10 mouse cellular contexts compared by ENCODE assay signal in genomic region chr11:69332713-69333253, GRCm38 (mm10). TPM values are rescaled to one million over a fixed set of nuclear protein-coding genes. Genes with fewer than 3 reads are reported as not detected.
DNase-seq lines count a peak whose midpoint lies in the region; ATAC-seq and TF ChIP-seq lines count a peak whose summit lies in the region.
"Had no signal": no experiment of that assay in that cellular context is flagged by ENCODE, and none has a peak within 500 bp of the region (broad histone marks: within the 10 kb centered on the region; RNA-seq: fewer than 3 reads in every experiment).

No protein-coding gene starts in this region.

- H3K79me2 ChIP-seq in myocyte (ENCODE audit: control insufficient read depth, insufficient read depth): no peaks in the 10 kb centered on the region

- H3K9ac ChIP-seq in kidney, embryonic 16.5 days (replicated peaks; ENCODE audit: low read length): peak overlapping the region; percentile 58; the same call in 1 of the 2 replicates
- H3K9ac ChIP-seq in embryonic facial prominence, embryonic 14.5 days (ENCODE audit: low read depth, low read length): 0 out of 2 replicates have a peak overlapping the region, but pooled peaks have one; percentile 67
- peak overlapping the region; percentile 54 for H3K9ac ChIP-seq in intestine, embryonic 15.5 days

- 19% methylated on average over 8 of the region's 8 CpGs for WGBS in kidney, embryonic 16.5 days
- 39% methylated on average over 8 of the region's 8 CpGs for WGBS in embryonic facial prominence, embryonic 14.5 days
- WGBS in intestine, embryonic 15.5 days: 22% methylated on average over 8 of the region's 8 CpGs

- peaks cover 22% of the 10 kb centered on the region for H3K4me1 ChIP-seq in kidney, embryonic 16.5 days (ENCODE audit: insufficient read depth, low read length)
- peaks cover 17% of the 10 kb centered on the region for H3K4me1 ChIP-seq in embryonic facial prominence, embryonic 14.5 days (ENCODE audit: control insufficient read depth, insufficient read depth, low read length)
- peaks cover 22% of the 10 kb centered on the region for H3K4me1 ChIP-seq in intestine, embryonic 15.5 days (replicated peaks)

- peak overlapping the region; percentile 64; the same call in 1 of the 2 replicates for H3K4me2 ChIP-seq in kidney, embryonic 16.5 days (replicated peaks; ENCODE audit: low read depth, low read length)
- peak overlapping the region; percentile 68 for H3K4me2 ChIP-seq in embryonic facial prominence, embryonic 14.5 days (ENCODE audit: low read depth, low read length)
- peak overlapping the region; percentile 83 for H3K4me2 ChIP-seq in intestine, embryonic 15.5 days (replicated peaks)
- H3K4me2 ChIP-seq in myocyte (ENCODE audit: low read depth): peak overlapping the region; percentile 47

- peak; percentile 33; the same call in 1 of the 2 replicates for ATAC-seq in kidney, embryonic 16.5 days (ENCODE audit: low FRiP score, low TSS enrichment)
- ATAC-seq in embryonic facial prominence, embryonic 14.5 days (ENCODE audit: low read depth): no peak
- peak; percentile 69 for ATAC-seq in intestine, embryonic 15.5 days
- no peak for ATAC-seq in CD4-positive, CD25-positive, alpha-beta regulatory T cell, adult 4 months

- peak overlapping the region; percentile 80 for H3K27ac ChIP-seq in kidney, embryonic 16.5 days (ENCODE audit: low read length)
- peak overlapping the region; percentile 53; the same call in 1 of the 2 replicates for H3K27ac ChIP-seq in embryonic facial prominence, embryonic 14.5 days (replicated peaks; ENCODE audit: low read depth, low read length)
- peak overlapping the region; percentile 51 for H3K27ac ChIP-seq in intestine, embryonic 15.5 days

- no peak for TF ChIP-seq POLR2A in myocyte (IDR thresholded peaks at IDR 0.05; ENCODE audit: insufficient read length, low read depth)

- no peak overlapping the region for H3ac ChIP-seq in myocyte (ENCODE audit: control insufficient read depth, insufficient read length)

- H3K36me3 ChIP-seq in kidney, embryonic 16.5 days (ENCODE audit: insufficient read depth, low read length): no peaks in the 10 kb centered on the region
- H3K36me3 ChIP-seq in embryonic facial prominence, embryonic 14.5 days (ENCODE audit: control insufficient read depth, insufficient read depth, low read length): no peaks in the 10 kb centered on the region
- H3K36me3 ChIP-seq in intestine, embryonic 15.5 days: no peaks in the 10 kb centered on the region
- no peaks in the 10 kb centered on the region for H3K36me3 ChIP-seq in myocyte (ENCODE audit: control insufficient read depth, insufficient read depth)
- H3K36me3 ChIP-seq: G1E had no signal

- peaks cover 4% of the 10 kb centered on the region; the same call in 1 of the 2 replicates for H3K9me3 ChIP-seq in kidney, embryonic 16.5 days (ENCODE audit: low read length)
- H3K9me3 ChIP-seq in embryonic facial prominence, embryonic 14.5 days (ENCODE audit: control insufficient read depth, low read length): no peaks in the 10 kb centered on the region
- no peaks in the 10 kb centered on the region for H3K9me3 ChIP-seq in intestine, embryonic 15.5 days

- DNase-seq in kidney, postnatal 14 days: no peak
- DNase-seq in embryonic facial prominence, embryonic 14.5 days (ENCODE audit: low spot score): no peak
- DNase-seq in thymus, postnatal 10 days (ENCODE audit: low spot score in 2 of 2): no peak
- no peak for DNase-seq in layer of hippocampus, adult 18-20 months (ENCODE audit: low spot score in 2 of 2)

- H3K27me3 ChIP-seq in kidney, embryonic 16.5 days (ENCODE audit: insufficient read depth, low read length): peaks cover 6% of the 10 kb centered on the region; the same call in 1 of the 2 replicates
- H3K27me3 ChIP-seq in embryonic facial prominence, embryonic 14.5 days (replicated peaks; ENCODE audit: control insufficient read depth, insufficient read depth, low read length): peaks cover 2% of the 10 kb centered on the region
- no peaks in the 10 kb centered on the region for H3K27me3 ChIP-seq in intestine, embryonic 15.5 days (replicated peaks)
- no peaks in the 10 kb centered on the region for H3K27me3 ChIP-seq in myocyte (ENCODE audit: control insufficient read depth, insufficient read depth, insufficient read length)

- no peak overlapping the region for H3K4me3 ChIP-seq in kidney, embryonic 16.5 days (ENCODE audit: low read length)
- no peak overlapping the region; the same call in 1 of the 2 replicates for H3K4me3 ChIP-seq in embryonic facial prominence, embryonic 14.5 days (ENCODE audit: low read depth, low read length)
- no peak overlapping the region for H3K4me3 ChIP-seq in intestine, embryonic 15.5 days (replicated peaks)
- no peak overlapping the region for H3K4me3 ChIP-seq in myocyte

TF ChIP-seq in myocyte, 11 proteins besides CTCF, POLR2A, EP300 and RAD21:
- TF ChIP-seq MAX (IDR thresholded peaks at IDR 0.05; ENCODE audit: low read depth) (no peak), USF1 (IDR thresholded peaks at IDR 0.05; ENCODE audit: low read depth) (no peak)

RNA-seq across cellular contexts. Expression of gene Kcnab3, which starts 6.7 kb away (rescaled TPM):
- polyA plus RNA-seq in kidney, embryonic 16.5 days (2015; fragmentation: Nextera tagmentation; extraction: Ambion mirVana): 3.3 and 3.8 TPM in 2 replicates
- 1.7 and 2.0 TPM in 2 replicates for polyA plus RNA-seq in embryonic facial prominence, embryonic 14.5 days (2014; fragmentation: Nextera tagmentation; extraction: Ambion mirVana)
- 2.2 and 2.3 TPM in 2 replicates for polyA plus RNA-seq in intestine, embryonic 15.5 days (2015; fragmentation: Nextera tagmentation; extraction: Ambion mirVana)
- 2.0 TPM for polyA plus RNA-seq in myocyte (2012; fragmentation: generic; extraction: Trizol)
- polyA plus RNA-seq in CD4-positive, CD25-positive, alpha-beta regulatory T cell, adult 4 months (2017; shearing (Covaris generic)): 1 to 10 TPM in 1 of 2 experiments, under 1 TPM in 1; 0.62 to 1.2 TPM
- 10 to 100 TPM; 21.0 to 25.8 TPM for total RNA-seq in layer of hippocampus, adult 18-20 months (2021)
- total RNA-seq: hematopoietic stem cell, adult 5-6 weeks had no signal

RNA-seq across cellular contexts. Expression of gene Rnf227, which starts 7.5 kb away (rescaled TPM):
- polyA plus RNA-seq in kidney, embryonic 16.5 days (2015; fragmentation: Nextera tagmentation; extraction: Ambion mirVana): 16.4 and 17.8 TPM in 2 replicates
- 15.6 and 17.1 TPM in 2 replicates for polyA plus RNA-seq in embryonic facial prominence, embryonic 14.5 days (2014; fragmentation: Nextera tagmentation; extraction: Ambion mirVana)
- polyA plus RNA-seq in intestine, embryonic 15.5 days (2015; fragmentation: Nextera tagmentation; extraction: Ambion mirVana): 10.8 and 10.9 TPM in 2 replicates
- polyA plus RNA-seq in myocyte (2012; fragmentation: generic; extraction: Trizol): 2.5 TPM
- 1 to 10 TPM; 3.3 to 4.0 TPM for polyA plus RNA-seq in CD4-positive, CD25-positive, alpha-beta regulatory T cell, adult 4 months (2017; shearing (Covaris generic))
- total RNA-seq in layer of hippocampus, adult 18-20 months (2021): 100 to 1,000 TPM; 124 to 132 TPM
- polyA plus RNA-seq: G1E had no signal

RNA-seq across cellular contexts. Expression of gene Trappc1, which starts 9.0 kb away (rescaled TPM):
- polyA plus RNA-seq in kidney, embryonic 16.5 days (2015; fragmentation: Nextera tagmentation; extraction: Ambion mirVana): 166 and 172 TPM in 2 replicates
- polyA plus RNA-seq in embryonic facial prominence, embryonic 14.5 days (2014; fragmentation: Nextera tagmentation; extraction: Ambion mirVana): 147 and 164 TPM in 2 replicates
- 135 and 147 TPM in 2 replicates for polyA plus RNA-seq in intestine, embryonic 15.5 days (2015; fragmentation: Nextera tagmentation; extraction: Ambion mirVana)
- 116 TPM for polyA plus RNA-seq in myocyte (2012; fragmentation: generic; extraction: Trizol)
- polyA plus RNA-seq in CD4-positive, CD25-positive, alpha-beta regulatory T cell, adult 4 months (2017; shearing (Covaris generic)): 10 to 100 TPM; 92.9 to 99.3 TPM
- 10 to 100 TPM; 51.4 to 59.8 TPM for total RNA-seq in layer of hippocampus, adult 18-20 months (2021)

RNA-seq across cellular contexts. Expression of gene Cntrob, which starts 9.2 kb away (rescaled TPM):
- polyA plus RNA-seq in kidney, embryonic 16.5 days (2015; fragmentation: Nextera tagmentation; extraction: Ambion mirVana): 22.4 and 23.2 TPM in 2 replicates
- polyA plus RNA-seq in embryonic facial prominence, embryonic 14.5 days (2014; fragmentation: Nextera tagmentation; extraction: Ambion mirVana): 12.4 and 15.7 TPM in 2 replicates
- polyA plus RNA-seq in intestine, embryonic 15.5 days (2015; fragmentation: Nextera tagmentation; extraction: Ambion mirVana): 18.5 and 19.6 TPM in 2 replicates
- polyA plus RNA-seq in myocyte (2012; fragmentation: generic; extraction: Trizol): 10.3 TPM
- 1 to 10 TPM; 8.2 to 8.5 TPM for polyA plus RNA-seq in CD4-positive, CD25-positive, alpha-beta regulatory T cell, adult 4 months (2017; shearing (Covaris generic))
- total RNA-seq in layer of hippocampus, adult 18-20 months (2021): 10 to 100 TPM; 13.5 to 14.1 TPM

RNA-seq across cellular contexts. Expression of gene Chd3, which starts 36.4 kb away (rescaled TPM):
- polyA plus RNA-seq in kidney, embryonic 16.5 days (2015; fragmentation: Nextera tagmentation; extraction: Ambion mirVana): 58.6 and 67.2 TPM in 2 replicates
- polyA plus RNA-seq in embryonic facial prominence, embryonic 14.5 days (2014; fragmentation: Nextera tagmentation; extraction: Ambion mirVana): 68.9 and 73.3 TPM in 2 replicates
- polyA plus RNA-seq in intestine, embryonic 15.5 days (2015; fragmentation: Nextera tagmentation; extraction: Ambion mirVana): 39.9 and 44.1 TPM in 2 replicates
- polyA plus RNA-seq in myocyte (2012; fragmentation: generic; extraction: Trizol): 148 TPM
- 10 to 100 TPM; 71.8 to 80.8 TPM for polyA plus RNA-seq in CD4-positive, CD25-positive, alpha-beta regulatory T cell, adult 4 months (2017; shearing (Covaris generic))
- total RNA-seq in layer of hippocampus, adult 18-20 months (2021): 100 to 1,000 TPM; 531 to 556 TPM

Comparison
In these comparisons a context has a peak if more than half of its experiments do, and no peak if none do; other contexts are left out.
1. ATAC-seq: peak in kidney, embryonic 16.5 days (single experiment) and intestine, embryonic 15.5 days (single experiment); none in embryonic facial prominence, embryonic 14.5 days (single experiment) and CD4-positive, CD25-positive, alpha-beta regulatory T cell, adult 4 months (single experiment).
2. Peak in every context shown above with its lines, with median percentiles within 50 percentile points of each other: H3K27ac ChIP-seq, H3K4me2 ChIP-seq and H3K9ac ChIP-seq.